Mouse (Mus musculus) spleen, adult 2 months (tissue): ENCODE measurements around the gene Hivep3.

ENCODE experiments used
- CTCF ChIP-seq: fragments of 200-500 bp; IDR thresholded peaks from 2 replicates; pipeline ENCODE4 v1.5.1; 2011; ENCODE audit warnings: mild to moderate bottlenecking, inconsistent platforms; ENCODE audit not compliant: insufficient read depth, insufficient read length, insufficient replicate concordance; ENCODE audit errors: extremely low read depth
- POLR2A ChIP-seq: fragments of 200-500 bp; IDR thresholded peaks from 2 replicates; pipeline ENCODE4 v1.6.1; 2011; ENCODE audit warnings: low read depth, low read length, inconsistent platforms

DNA sequence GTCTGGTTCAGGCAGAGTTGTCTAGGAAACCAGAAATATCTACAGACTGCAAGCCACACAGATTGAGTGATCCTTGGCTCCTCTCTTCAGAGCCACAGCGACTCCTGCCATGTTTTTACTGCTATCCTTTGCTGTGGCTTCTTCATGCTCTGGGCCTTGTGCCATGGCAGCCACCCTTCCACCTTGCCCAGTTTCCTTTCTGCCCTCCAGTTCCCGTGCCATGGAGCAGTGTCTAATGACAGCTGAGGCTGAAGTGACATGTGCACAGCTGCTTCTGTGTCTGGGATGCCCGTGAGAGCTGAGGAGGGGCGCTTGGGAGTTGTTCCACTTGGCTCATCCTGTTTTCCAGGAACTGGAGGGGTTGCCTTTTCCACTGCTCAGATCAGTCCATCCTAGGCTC lies 127.4 kb downstream of the Hivep3 start:
- TF ChIP-seq CTCF (no peak), POLR2A (no peak)
